Mouse (Mus musculus): ENCODE results near the gene Ace2. TPM values are rescaled to one million over a fixed set of nuclear protein-coding genes. Genes with fewer than 3 reads are reported as not detected.

Ace2 gene
- polyA plus RNA-seq (2016; fragmentation: Nextera tagmentation; extraction: Ambion mirVana), result 0.51 and 0.54 TPM in 2 replicates

GRCm38 (mm10) chrX:164139032-164139431 is at the start of gene Ace2:
Ace2 (plus strand) TSS chrX:164139332.
- Histone ChIP-seq H3K27me3 (ENCODE audit: insufficient read depth, poor library complexity, severe bottlenecking) (peaks cover 38% of the 10 kb centered on the region), H3K36me3 (no peaks in the 10 kb centered on the region), H3K4me1 (replicated peaks) (no peaks in the 10 kb centered on the region), H3K4me3 (no peak within 1 kb of the TSS), H3K9me3 (no peaks in the 10 kb centered on the region), H3K27ac (no peak within 1 kb of the TSS)
- no peak for DNase-seq (ENCODE audit: low spot score)
- 93% methylated on average over 2 of the region's 2 CpGs for WGBS

GRCm38 (mm10) chrX:164089916-164090315 is 49.2 kb upstream of the Ace2 start:
- Histone ChIP-seq H3K4me1 (replicated peaks) (no peaks in the 10 kb centered on the region), H3K4me3 (no peak overlapping the region), H3K27ac (no peak overlapping the region), H3K9me3 (no peaks in the 10 kb centered on the region), H3K27me3 (ENCODE audit: insufficient read depth, poor library complexity, severe bottlenecking) (peaks cover 57% of the 10 kb centered on the region), H3K36me3 (no peaks in the 10 kb centered on the region)
- DNase-seq (ENCODE audit: low spot score), result no peak
- WGBS, result 84% methylated on average over 11 of the region's 11 CpGs

GRCm38 (mm10) chrX:164092300-164093169 is 46.6 kb upstream of the Ace2 start:
- H3K36me3 ChIP-seq, result no peaks in the 10 kb centered on the region
- H3K9me3 ChIP-seq, result no peaks in the 10 kb centered on the region
- no peak overlapping the region for H3K4me3 ChIP-seq
- WGBS, result 63% methylated on average over 7 of the region's 7 CpGs
- DNase-seq (ENCODE audit: low spot score), result no peak
- H3K27ac ChIP-seq, result no peak overlapping the region
- peaks cover 61% of the 10 kb centered on the region for H3K27me3 ChIP-seq (ENCODE audit: insufficient read depth, poor library complexity, severe bottlenecking)
- H3K4me1 ChIP-seq (replicated peaks), result no peaks in the 10 kb centered on the region

- Histone ChIP-seq H3K27me3 (ENCODE audit: insufficient read depth, poor library complexity, severe bottlenecking) (peaks cover 59% of the 10 kb centered on the region), H3K36me3 (no peaks in the 10 kb centered on the region), H3K4me3 (no peak overlapping the region), H3K27ac (no peak overlapping the region), H3K4me1 (replicated peaks) (no peaks in the 10 kb centered on the region), H3K9me3 (no peaks in the 10 kb centered on the region)
- no peak for DNase-seq (ENCODE audit: low spot score)
- WGBS, result 85% methylated on average over 5 of the region's 5 CpGs
Observed at GRCm38 (mm10) chrX:164093435-164093834, 45.7 kb upstream of the Ace2 start.

- 79% methylated on average over 2 of the region's 2 CpGs for WGBS
- Histone ChIP-seq H3K4me1 (replicated peaks) (no peaks in the 10 kb centered on the region), H3K27ac (no peak overlapping the region), H3K4me3 (no peak overlapping the region), H3K9me3 (no peaks in the 10 kb centered on the region), H3K27me3 (ENCODE audit: insufficient read depth, poor library complexity, severe bottlenecking) (peaks cover 49% of the 10 kb centered on the region), H3K36me3 (no peaks in the 10 kb centered on the region)
- no peak for DNase-seq (ENCODE audit: low spot score)
Observed at GRCm38 (mm10) chrX:164095838-164096237, 43.3 kb upstream of the Ace2 start.

- no peak overlapping the region for H3K4me3 ChIP-seq
- H3K27ac ChIP-seq, result no peak overlapping the region
- no peaks in the 10 kb centered on the region for H3K36me3 ChIP-seq
- no peak for DNase-seq (ENCODE audit: low spot score)
- no peaks in the 10 kb centered on the region for H3K9me3 ChIP-seq
- 0 out of 2 replicates have a peak, but pooled peaks cover 3% of the 10 kb centered on the region for H3K4me1 ChIP-seq (replicated peaks)
- H3K27me3 ChIP-seq (ENCODE audit: insufficient read depth, poor library complexity, severe bottlenecking), result peaks cover 37% of the 10 kb centered on the region
Observed at GRCm38 (mm10) chrX:164101483-164101882, 37.6 kb upstream of the Ace2 start.

- Histone ChIP-seq H3K9me3 (no peaks in the 10 kb centered on the region), H3K27me3 (ENCODE audit: insufficient read depth, poor library complexity, severe bottlenecking) (peaks cover 37% of the 10 kb centered on the region)
- 88% methylated on average over 7 of the region's 7 CpGs for WGBS
Observed at GRCm38 (mm10) chrX:164102198-164102597, 36.9 kb upstream of the Ace2 start.

GRCm38 (mm10) chrX:164102656-164103055 is 36.5 kb upstream of the Ace2 start:
- Histone ChIP-seq H3K4me1 (replicated peaks) (0 out of 2 replicates have a peak, but pooled peaks cover 3% of the 10 kb centered on the region), H3K27me3 (ENCODE audit: insufficient read depth, poor library complexity, severe bottlenecking) (peaks cover 41% of the 10 kb centered on the region), H3K9me3 (no peaks in the 10 kb centered on the region), H3K27ac (no peak overlapping the region), H3K4me3 (no peak overlapping the region), H3K36me3 (no peaks in the 10 kb centered on the region)
- no peak for DNase-seq (ENCODE audit: low spot score)
- 76% methylated on average over 6 of the region's 6 CpGs for WGBS

More at GRCm38 (mm10) chrX:164102198-164102597, 36.9 kb upstream of the Ace2 start:
- Histone ChIP-seq H3K36me3 (no peaks in the 10 kb centered on the region), H3K27ac (no peak overlapping the region), H3K4me1 (replicated peaks) (0 out of 2 replicates have a peak, but pooled peaks cover 3% of the 10 kb centered on the region), H3K4me3 (no peak overlapping the region)
- no peak for DNase-seq (ENCODE audit: low spot score)

GRCm38 (mm10) chrX:164111146-164111545 is 28.0 kb upstream of the Ace2 start:
- Histone ChIP-seq H3K9me3 (no peaks in the 10 kb centered on the region), H3K27me3 (ENCODE audit: insufficient read depth, poor library complexity, severe bottlenecking) (peaks cover 31% of the 10 kb centered on the region), H3K4me1 (replicated peaks) (no peaks in the 10 kb centered on the region), H3K36me3 (no peaks in the 10 kb centered on the region), H3K4me3 (no peak overlapping the region), H3K27ac (no peak overlapping the region)
- DNase-seq (ENCODE audit: low spot score), result no peak
- WGBS, result 80% methylated on average over 3 of the region's 3 CpGs

GRCm38 (mm10) chrX:164113744-164114143 is 25.4 kb upstream of the Ace2 start:
- H3K4me1 ChIP-seq (replicated peaks), result no peaks in the 10 kb centered on the region
- peaks cover 25% of the 10 kb centered on the region for H3K27me3 ChIP-seq (ENCODE audit: insufficient read depth, poor library complexity, severe bottlenecking)
- no peak for DNase-seq (ENCODE audit: low spot score)
- no peaks in the 10 kb centered on the region for H3K36me3 ChIP-seq
- H3K4me3 ChIP-seq, result no peak overlapping the region
- no peak overlapping the region for H3K27ac ChIP-seq
- WGBS, result 92% methylated on average over 6 of the region's 6 CpGs
- H3K9me3 ChIP-seq, result no peaks in the 10 kb centered on the region

GRCm38 (mm10) chrX:164123942-164124341 is 15.2 kb upstream of the Ace2 start:
- H3K27me3 ChIP-seq (ENCODE audit: insufficient read depth, poor library complexity, severe bottlenecking), result peaks cover 34% of the 10 kb centered on the region
- H3K4me1 ChIP-seq (replicated peaks), result no peaks in the 10 kb centered on the region
- H3K36me3 ChIP-seq, result no peaks in the 10 kb centered on the region
- 94% methylated on average over 3 of the region's 3 CpGs for WGBS
- DNase-seq (ENCODE audit: low spot score), result no peak
- no peaks in the 10 kb centered on the region for H3K9me3 ChIP-seq
- H3K27ac ChIP-seq, result no peak overlapping the region
- H3K4me3 ChIP-seq, result no peak overlapping the region

- no peaks in the 10 kb centered on the region for H3K9me3 ChIP-seq
- no peaks in the 10 kb centered on the region for H3K4me1 ChIP-seq (replicated peaks)
- WGBS, result 90% methylated on average over 3 of the region's 3 CpGs
- H3K27ac ChIP-seq, result no peak overlapping the region
- H3K36me3 ChIP-seq, result no peaks in the 10 kb centered on the region
- H3K27me3 ChIP-seq (ENCODE audit: insufficient read depth, poor library complexity, severe bottlenecking), result peaks cover 28% of the 10 kb centered on the region
- DNase-seq (ENCODE audit: low spot score), result no peak
- H3K4me3 ChIP-seq, result no peak overlapping the region
Observed at GRCm38 (mm10) chrX:164133531-164133930, 5.6 kb upstream of the Ace2 start.

GRCm38 (mm10) chrX:164135304-164135818 is 3.8 kb upstream of the Ace2 start:
- H3K4me3 ChIP-seq, result no peak overlapping the region
- no peak for DNase-seq (ENCODE audit: low spot score)
- H3K27me3 ChIP-seq (ENCODE audit: insufficient read depth, poor library complexity, severe bottlenecking), result peaks cover 26% of the 10 kb centered on the region
- H3K27ac ChIP-seq, result no peak overlapping the region
- H3K4me1 ChIP-seq (replicated peaks), result no peaks in the 10 kb centered on the region
- H3K36me3 ChIP-seq, result no peaks in the 10 kb centered on the region
- H3K9me3 ChIP-seq, result no peaks in the 10 kb centered on the region
- 89% methylated on average over 4 of the region's 4 CpGs for WGBS
